ENCODE assay signal across 9 mouse cellular contexts in the genomic region with DNA sequence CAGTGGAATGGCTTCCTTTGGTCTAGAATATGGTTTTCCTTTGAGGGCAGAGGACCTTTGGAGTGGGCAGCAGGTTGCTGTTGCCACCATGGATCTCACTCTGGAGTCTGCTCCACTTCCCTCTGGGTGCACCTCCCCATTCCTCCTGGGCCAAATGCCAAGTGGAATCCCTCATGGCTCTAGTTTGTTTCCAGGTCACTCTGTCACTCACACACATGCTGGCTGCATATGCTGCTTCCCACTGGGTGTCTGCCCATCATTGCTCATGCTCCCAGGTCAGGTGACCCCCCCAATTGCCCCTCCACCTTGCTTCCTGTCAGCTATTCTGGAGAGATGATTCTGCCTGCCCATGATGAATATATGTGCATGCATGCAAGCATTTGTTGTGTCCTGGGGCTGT. TPM values are rescaled to one million over a fixed set of nuclear protein-coding genes. Genes with fewer than 3 reads are reported as not detected.
DNase-seq lines count a peak whose midpoint lies in the region; ATAC-seq and TF ChIP-seq lines count a peak whose summit lies in the region.
"Had no signal": no experiment of that assay in that cellular context is flagged by ENCODE, and none has a peak within 500 bp of the region (broad histone marks: within the 10 kb centered on the region; RNA-seq: fewer than 3 reads in every experiment).

No protein-coding gene starts in this region.

- no peaks in the 10 kb centered on the region for H3K9me3 ChIP-seq in liver, embryonic 13.5 days (replicated peaks)
- no peaks in the 10 kb centered on the region for H3K9me3 ChIP-seq in liver, embryonic 11.5 days (ENCODE audit: control insufficient read depth, low read length)
- H3K9me3 ChIP-seq in hindbrain, postnatal 0 days (ENCODE audit: low read length), result no peaks in the 10 kb centered on the region
- H3K9me3 ChIP-seq in neural tube, embryonic 15.5 days (replicated peaks), result no peaks in the 10 kb centered on the region
- H3K9me3 ChIP-seq: limb, embryonic 15.5 days had no signal

- no peak overlapping the region for H3K4me2 ChIP-seq in liver, embryonic 13.5 days
- H3K4me2 ChIP-seq in liver, embryonic 11.5 days, result no peak overlapping the region
- no peak overlapping the region for H3K4me2 ChIP-seq in hindbrain, postnatal 0 days (ENCODE audit: low read depth, low read length)
- H3K4me2 ChIP-seq in neural tube, embryonic 15.5 days, result no peak overlapping the region
- H3K4me2 ChIP-seq: limb, embryonic 15.5 days had no signal

- peak overlapping the region; percentile 34; the same call in 1 of the 2 replicates for H3K27ac ChIP-seq in liver, embryonic 13.5 days
- H3K27ac ChIP-seq in liver, embryonic 11.5 days (ENCODE audit: low read depth, low read length), result no peak overlapping the region
- peak overlapping the region; percentile 28 for H3K27ac ChIP-seq in hindbrain, postnatal 0 days
- peak overlapping the region; percentile 48 for H3K27ac ChIP-seq in neural tube, embryonic 15.5 days (replicated peaks)
- H3K27ac ChIP-seq: limb, embryonic 15.5 days had no signal

- peaks cover 88% of the 10 kb centered on the region for H3K4me1 ChIP-seq in liver, embryonic 13.5 days (replicated peaks)
- H3K4me1 ChIP-seq in liver, embryonic 11.5 days (replicated peaks; ENCODE audit: control insufficient read depth, insufficient read depth, low read length), result peaks cover 50% of the 10 kb centered on the region
- H3K4me1 ChIP-seq in hindbrain, postnatal 0 days (ENCODE audit: insufficient read depth, low read length), result peaks cover 16% of the 10 kb centered on the region
- H3K4me1 ChIP-seq in neural tube, embryonic 15.5 days, result peaks cover 33% of the 10 kb centered on the region

- no peak for TF ChIP-seq CTCF in hindbrain, postnatal 0 days (IDR thresholded peaks at IDR 0.05; ENCODE audit: low read depth)

- DNase-seq in liver, embryonic 13.5 days, result no peak
- no peak for DNase-seq in liver, embryonic 11.5 days (ENCODE audit: low spot score)
- DNase-seq in adrenal gland, postnatal 14 days, result peak; percentile 86
- peak; percentile 85 for DNase-seq in gastrocnemius, adult 18-20 months (ENCODE audit: low spot score)
- DNase-seq in hindbrain, postnatal 0 days (ENCODE audit: low spot score), result peak; percentile 66
- DNase-seq in frontal cortex, postnatal 36 days (ENCODE audit: low spot score in 2 of 2), result no peak

- peaks cover 4% of the 10 kb centered on the region for H3K36me3 ChIP-seq in liver, embryonic 13.5 days
- H3K36me3 ChIP-seq in liver, embryonic 11.5 days (ENCODE audit: control insufficient read depth, insufficient read depth, low read length), result no peaks in the 10 kb centered on the region
- no peaks in the 10 kb centered on the region for H3K36me3 ChIP-seq in hindbrain, postnatal 0 days (ENCODE audit: insufficient read depth, low read length)
- 0 out of 2 replicates have a peak, but pooled peaks cover 4% of the 10 kb centered on the region for H3K36me3 ChIP-seq in neural tube, embryonic 15.5 days

- no peak overlapping the region for H3K4me3 ChIP-seq in liver, embryonic 13.5 days (replicated peaks)
- no peak overlapping the region for H3K4me3 ChIP-seq in liver, embryonic 11.5 days (ENCODE audit: low read depth, low read length)
- H3K4me3 ChIP-seq in hindbrain, postnatal 0 days (ENCODE audit: low read length), result no peak overlapping the region
- no peak overlapping the region for H3K4me3 ChIP-seq in neural tube, embryonic 15.5 days (replicated peaks)
- H3K4me3 ChIP-seq: limb, embryonic 15.5 days had no signal

- ATAC-seq in liver, embryonic 13.5 days (ENCODE audit: low read depth), result no peak
- ATAC-seq in liver, embryonic 11.5 days (replicated peaks; ENCODE audit: low FRiP score), result no peak
- ATAC-seq in hindbrain, postnatal 0 days, result peak; percentile 34; the same call in 1 of the 2 replicates
- ATAC-seq in neural tube, embryonic 15.5 days (ENCODE audit: low FRiP score), result no peak
- ATAC-seq in activated CD4-positive, CD25-positive, alpha-beta regulatory T cell, adult 4 months, result no peak

- H3K9ac ChIP-seq in liver, embryonic 13.5 days, result no peak overlapping the region
- no peak overlapping the region for H3K9ac ChIP-seq in liver, embryonic 11.5 days (ENCODE audit: low read depth, low read length)
- no peak overlapping the region for H3K9ac ChIP-seq in hindbrain, postnatal 0 days (replicated peaks; ENCODE audit: low read length)
- H3K9ac ChIP-seq in neural tube, embryonic 15.5 days (replicated peaks), result no peak overlapping the region
- H3K9ac ChIP-seq: limb, embryonic 15.5 days had no signal

- no peaks in the 10 kb centered on the region for H3K27me3 ChIP-seq in liver, embryonic 13.5 days
- no peaks in the 10 kb centered on the region for H3K27me3 ChIP-seq in liver, embryonic 11.5 days (replicated peaks; ENCODE audit: control insufficient read depth, insufficient read depth, low read length)
- no peaks in the 10 kb centered on the region for H3K27me3 ChIP-seq in hindbrain, postnatal 0 days (ENCODE audit: insufficient read depth, low read length)
- no peaks in the 10 kb centered on the region for H3K27me3 ChIP-seq in neural tube, embryonic 15.5 days (replicated peaks)
- H3K27me3 ChIP-seq: limb, embryonic 15.5 days had no signal

RNA-seq across cellular contexts. Expression of a gene that starts 14.5 kb away (rescaled TPM):
- 9.7 and 10.5 TPM in 2 replicates for polyA plus RNA-seq in liver, embryonic 13.5 days (2015; fragmentation: Nextera tagmentation; extraction: Ambion mirVana)
- polyA plus RNA-seq in liver, embryonic 11.5 days (2014; fragmentation: Nextera tagmentation; extraction: Ambion mirVana), result 20.3 and 20.7 TPM in 2 replicates
- total RNA-seq in adrenal gland, postnatal 14 days (2021), result 22.4 and 22.9 TPM in 2 replicates
- total RNA-seq in gastrocnemius, adult 18-20 months (2021), result 10 to 100 TPM; 12.5 to 21.8 TPM
- total RNA-seq in hindbrain, postnatal 0 days (2014; rRNA removed), result 15.6 and 16.7 TPM in 2 replicates
- polyA plus RNA-seq in hindbrain, postnatal 0 days (2015; fragmentation: Nextera tagmentation; extraction: Ambion mirVana), result 10.0 and 10.8 TPM in 2 replicates
- polyA plus RNA-seq in neural tube, embryonic 15.5 days (2015; fragmentation: Nextera tagmentation; extraction: Ambion mirVana), result 14.7 and 19.2 TPM in 2 replicates
- 10 to 100 TPM; 27.8 to 35.2 TPM for polyA plus RNA-seq in activated CD4-positive, CD25-positive, alpha-beta regulatory T cell, adult 4 months (2017; shearing (Covaris generic))

RNA-seq across cellular contexts. Expression of a gene that starts 26.0 kb away (rescaled TPM):
- 36.2 TPM in 2 replicates for polyA plus RNA-seq in liver, embryonic 13.5 days (2015; fragmentation: Nextera tagmentation; extraction: Ambion mirVana)
- polyA plus RNA-seq in liver, embryonic 11.5 days (2014; fragmentation: Nextera tagmentation; extraction: Ambion mirVana), result 68.8 and 75.2 TPM in 2 replicates
- 78.9 and 83.1 TPM in 2 replicates for total RNA-seq in adrenal gland, postnatal 14 days (2021)
- 10 to 100 TPM; 76.3 to 80.6 TPM for total RNA-seq in gastrocnemius, adult 18-20 months (2021)
- total RNA-seq in hindbrain, postnatal 0 days (2014; rRNA removed), result 48.7 and 56.8 TPM in 2 replicates
- polyA plus RNA-seq in hindbrain, postnatal 0 days (2015; fragmentation: Nextera tagmentation; extraction: Ambion mirVana), result 53.8 and 56.6 TPM in 2 replicates
- 44.4 and 51.1 TPM in 2 replicates for polyA plus RNA-seq in neural tube, embryonic 15.5 days (2015; fragmentation: Nextera tagmentation; extraction: Ambion mirVana)
- polyA plus RNA-seq in activated CD4-positive, CD25-positive, alpha-beta regulatory T cell, adult 4 months (2017; shearing (Covaris generic)), result 100 to 1,000 TPM; 176 to 180 TPM

RNA-seq across cellular contexts. Expression of a gene that starts 26.2 kb away (rescaled TPM):
- polyA plus RNA-seq in liver, embryonic 13.5 days (2015; fragmentation: Nextera tagmentation; extraction: Ambion mirVana), result 177 and 182 TPM in 2 replicates
- polyA plus RNA-seq in liver, embryonic 11.5 days (2014; fragmentation: Nextera tagmentation; extraction: Ambion mirVana), result 261 and 285 TPM in 2 replicates
- total RNA-seq in adrenal gland, postnatal 14 days (2021), result 235 and 252 TPM in 2 replicates
- total RNA-seq in gastrocnemius, adult 18-20 months (2021), result 100 to 1,000 TPM; 103 to 105 TPM
- total RNA-seq in hindbrain, postnatal 0 days (2014; rRNA removed), result 532 and 593 TPM in 2 replicates
- polyA plus RNA-seq in hindbrain, postnatal 0 days (2015; fragmentation: Nextera tagmentation; extraction: Ambion mirVana), result 343 and 360 TPM in 2 replicates
- polyA plus RNA-seq in neural tube, embryonic 15.5 days (2015; fragmentation: Nextera tagmentation; extraction: Ambion mirVana), result 381 and 389 TPM in 2 replicates
- 100 to 1,000 TPM; 131 to 163 TPM for polyA plus RNA-seq in activated CD4-positive, CD25-positive, alpha-beta regulatory T cell, adult 4 months (2017; shearing (Covaris generic))

RNA-seq across cellular contexts. Expression of a gene that starts 40.4 kb away (rescaled TPM):
- 82.8 and 84.9 TPM in 2 replicates for polyA plus RNA-seq in liver, embryonic 13.5 days (2015; fragmentation: Nextera tagmentation; extraction: Ambion mirVana)
- polyA plus RNA-seq in liver, embryonic 11.5 days (2014; fragmentation: Nextera tagmentation; extraction: Ambion mirVana), result 177 and 188 TPM in 2 replicates
- 77.2 and 84.7 TPM in 2 replicates for total RNA-seq in adrenal gland, postnatal 14 days (2021)
- 1 to 10 TPM; 2.6 to 3.2 TPM for total RNA-seq in gastrocnemius, adult 18-20 months (2021)
- total RNA-seq in hindbrain, postnatal 0 days (2014; rRNA removed), result 152 and 207 TPM in 2 replicates
- polyA plus RNA-seq in hindbrain, postnatal 0 days (2015; fragmentation: Nextera tagmentation; extraction: Ambion mirVana), result 99.3 and 113 TPM in 2 replicates
- 137 and 142 TPM in 2 replicates for polyA plus RNA-seq in neural tube, embryonic 15.5 days (2015; fragmentation: Nextera tagmentation; extraction: Ambion mirVana)
- polyA plus RNA-seq in activated CD4-positive, CD25-positive, alpha-beta regulatory T cell, adult 4 months (2017; shearing (Covaris generic)), result 10 to 100 TPM; 19.3 to 44.6 TPM

RNA-seq across cellular contexts. Expression of a gene that starts 43.1 kb away (rescaled TPM):
- polyA plus RNA-seq in liver, embryonic 13.5 days (2015; fragmentation: Nextera tagmentation; extraction: Ambion mirVana), result 736 and 758 TPM in 2 replicates
- polyA plus RNA-seq in liver, embryonic 11.5 days (2014; fragmentation: Nextera tagmentation; extraction: Ambion mirVana), result 1,024 and 1,077 TPM in 2 replicates
- total RNA-seq in adrenal gland, postnatal 14 days (2021), result 1,600 and 1,776 TPM in 2 replicates
- 100 to 1,000 TPM; 841 to 913 TPM for total RNA-seq in gastrocnemius, adult 18-20 months (2021)
- 510 and 535 TPM in 2 replicates for total RNA-seq in hindbrain, postnatal 0 days (2014; rRNA removed)
- 717 and 784 TPM in 2 replicates for polyA plus RNA-seq in hindbrain, postnatal 0 days (2015; fragmentation: Nextera tagmentation; extraction: Ambion mirVana)
- polyA plus RNA-seq in neural tube, embryonic 15.5 days (2015; fragmentation: Nextera tagmentation; extraction: Ambion mirVana), result 653 and 714 TPM in 2 replicates
- 1,000 to 10,000 TPM; 3,631 to 4,013 TPM for polyA plus RNA-seq in activated CD4-positive, CD25-positive, alpha-beta regulatory T cell, adult 4 months (2017; shearing (Covaris generic))

Comparison
In these comparisons a context has a peak if more than half of its experiments do, and no peak if none do; other contexts are left out.
1. DNase-seq: peak in adrenal gland, postnatal 14 days (single experiment), gastrocnemius, adult 18-20 months (single experiment) and hindbrain, postnatal 0 days (single experiment); none in liver, embryonic 13.5 days (single experiment), liver, embryonic 11.5 days (single experiment) and frontal cortex, postnatal 36 days (0 of 2).